Mouse (Mus musculus) kidney, embryonic 16.5 days (tissue): ENCODE measurements around the gene Zbtb25. TPM values are rescaled to one million over a fixed set of nuclear protein-coding genes. Genes with fewer than 3 reads are reported as not detected.
A peak's percentile ranks its signal among the peaks of the same experiment; 100 is the strongest.

Experiments
- ATAC-seq: fragments of 200-750 bp; cut with Nextera tagmentation; 2 replicates; pipeline ENCODE4 v1.8.0; 2017; ENCODE audit warnings: moderate TSS enrichment; ENCODE audit not compliant: low FRiP score, low TSS enrichment
- H3K27ac ChIP-seq: fragments of 300-500 bp; sonication (generic); 2 replicates; pipeline ENCODE4 v1.5.1; 2014; ENCODE audit warnings: low read length
- H3K27me3 ChIP-seq: fragments of 300-500 bp; sonication (generic); 2 replicates; pipeline ENCODE4 v1.6.1; 2014; ENCODE audit warnings: low read length, control low read depth, mixed read lengths; ENCODE audit not compliant: insufficient read depth
- H3K36me3 ChIP-seq: fragments of 300-500 bp; sonication (generic); 2 replicates; pipeline ENCODE4 v1.6.1; 2014; ENCODE audit warnings: low read length, control low read depth, mixed read lengths; ENCODE audit not compliant: insufficient read depth
- H3K4me1 ChIP-seq: fragments of 300-500 bp; sonication (generic); 2 replicates; pipeline ENCODE4 v1.6.1; 2014; ENCODE audit warnings: low read length, control low read depth, mixed read lengths; ENCODE audit not compliant: insufficient read depth
- H3K4me2 ChIP-seq: fragments of 300-500 bp; sonication (generic); replicated peaks from 2 replicates; pipeline ENCODE4 v1.6.1; 2014; ENCODE audit warnings: low read depth, low read length
- H3K4me3 ChIP-seq: fragments of 300-500 bp; sonication (generic); 2 replicates; pipeline ENCODE4 v1.5.1; 2014; ENCODE audit warnings: mild to moderate bottlenecking, low read length
- H3K9ac ChIP-seq: fragments of 300-500 bp; sonication (generic); replicated peaks from 2 replicates; pipeline ENCODE4 v1.6.1; 2014; ENCODE audit warnings: low read length
- H3K9me3 ChIP-seq: fragments of 300-500 bp; sonication (generic); 2 replicates; pipeline ENCODE4 v1.6.1; 2016; ENCODE audit warnings: low read length, control low read depth
- WGBS: fragments of 180-500 bp; shearing (Covaris S2); extraction: QIAGEN DNeasy Blood & Tissue Kit; methylation state at CpG from one replicate; pipeline ENCODE4 v1.1.7; 2014; 5-methylcytosine and 5-hydroxymethylcytosine counted together
- polyA plus RNA-seq: library from polyadenylated mRNA; unstranded; fragments of >200 nt; fragmentation: Nextera tagmentation; extraction: Ambion mirVana; gene quantifications from 2 replicates; pipeline ENCODE4 v1.2.1, GENCODE M21; 2015

The Zbtb25 gene
- polyA plus RNA-seq, 1 experiment from 2014 or later, result 14.0 TPM

- WGBS, result 46% methylated on average over 1 of the region's 1 CpGs
- Histone ChIP-seq H3K4me2 (no peak overlapping the region), H3K36me3 (0 out of 2 replicates have a peak, but pooled peaks cover 5% of the 10 kb centered on the region), H3K4me3 (no peak overlapping the region), H3K27ac (no peak overlapping the region), H3K4me1 (peaks cover 7% of the 10 kb centered on the region), H3K9ac (no peak overlapping the region), H3K9me3 (no peaks in the 10 kb centered on the region), H3K27me3 (no peaks in the 10 kb centered on the region)
- no peak for ATAC-seq
Observed at GRCm38 (mm10) chr12:76360868-76361267, 8.5 kb downstream of the Zbtb25 start.

GRCm38 (mm10) chr12:76349680-76350220 is 19.7 kb downstream of the Zbtb25 start:
- Histone ChIP-seq H3K36me3 (peaks cover 16% of the 10 kb centered on the region), H3K4me1 (no peaks in the 10 kb centered on the region), H3K27ac (no peak overlapping the region), H3K4me2 (no peak overlapping the region), H3K9me3 (no peaks in the 10 kb centered on the region), H3K4me3 (no peak overlapping the region), H3K9ac (no peak overlapping the region), H3K27me3 (no peaks in the 10 kb centered on the region)
- 42% methylated on average over 8 of the region's 8 CpGs for WGBS
- peak; percentile 59; the same call in 1 of the 2 replicates for ATAC-seq

- no peaks in the 10 kb centered on the region for H3K4me1 ChIP-seq
- peaks cover 8% of the 10 kb centered on the region for H3K36me3 ChIP-seq
- WGBS, result 72% methylated on average over 6 of the region's 6 CpGs
- H3K27me3 ChIP-seq, result no peaks in the 10 kb centered on the region
- no peak overlapping the region for H3K4me2 ChIP-seq
- peak; percentile 40; the same call in 1 of the 2 replicates for ATAC-seq
- no peak overlapping the region for H3K4me3 ChIP-seq
- no peaks in the 10 kb centered on the region for H3K9me3 ChIP-seq
- H3K27ac ChIP-seq, result no peak overlapping the region
- no peak overlapping the region for H3K9ac ChIP-seq
Observed at GRCm38 (mm10) chr12:76345759-76346455, 23.5 kb downstream of the Zbtb25 start.

GRCm38 (mm10) chr12:76341080-76341479 is 28.3 kb downstream of the Zbtb25 start:
- Histone ChIP-seq H3K27ac (no peak overlapping the region), H3K36me3 (no peaks in the 10 kb centered on the region), H3K4me3 (no peak overlapping the region), H3K9me3 (no peaks in the 10 kb centered on the region), H3K4me2 (no peak overlapping the region), H3K4me1 (no peaks in the 10 kb centered on the region), H3K9ac (no peak overlapping the region), H3K27me3 (no peaks in the 10 kb centered on the region)
- no peak for ATAC-seq
- 5% methylated on average over 4 of the region's 4 CpGs for WGBS

DNA sequence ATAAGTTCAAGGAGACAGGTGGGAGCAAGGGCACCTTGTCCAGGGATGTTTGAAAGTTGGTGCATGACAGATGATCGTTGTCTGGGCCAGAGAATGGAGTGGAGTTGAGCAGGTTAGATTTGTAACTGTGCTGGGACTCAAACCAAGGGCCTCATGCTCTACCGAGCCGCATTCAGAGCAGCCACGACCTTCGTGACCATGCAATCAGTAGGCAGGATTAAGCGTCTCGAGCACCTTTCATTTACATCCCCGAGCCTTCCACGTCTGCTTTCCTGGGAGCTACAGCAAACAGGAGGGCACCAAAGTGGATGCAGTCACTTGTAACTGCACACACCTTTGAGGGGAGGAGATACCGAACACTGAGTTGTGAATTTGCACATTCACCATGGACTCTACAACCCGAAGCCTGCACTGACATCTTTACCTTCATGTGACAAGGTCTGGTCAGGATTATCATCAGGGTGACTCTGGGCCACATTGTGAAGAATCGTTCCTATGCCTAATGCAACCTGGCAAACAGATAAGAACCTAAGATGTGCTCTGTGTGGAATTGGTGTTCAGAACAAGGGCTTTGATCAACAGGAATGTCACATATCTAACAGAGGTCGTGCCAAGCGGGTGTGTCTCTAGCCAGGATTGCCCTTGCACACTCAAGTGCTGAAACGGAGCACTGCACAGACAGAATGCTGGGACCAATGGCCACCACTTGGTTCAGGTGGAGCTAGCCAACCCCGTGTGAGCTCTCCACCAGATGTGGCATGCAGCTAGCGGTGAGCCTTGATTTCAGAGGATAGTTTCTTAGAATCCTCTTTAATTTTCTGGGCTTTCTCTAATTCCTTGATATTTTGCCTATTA is 33.1 kb downstream of the Zbtb25 start:
- 77% methylated on average over 17 of the region's 17 CpGs for WGBS
- H3K9ac ChIP-seq, result no peak overlapping the region
- no peaks in the 10 kb centered on the region for H3K27me3 ChIP-seq
- no peak for ATAC-seq
- H3K4me1 ChIP-seq, result no peaks in the 10 kb centered on the region
- H3K36me3 ChIP-seq, result no peaks in the 10 kb centered on the region
- no peak overlapping the region for H3K27ac ChIP-seq
- H3K4me2 ChIP-seq, result no peak overlapping the region
- no peaks in the 10 kb centered on the region for H3K9me3 ChIP-seq
- H3K4me3 ChIP-seq, result no peak overlapping the region

DNA sequence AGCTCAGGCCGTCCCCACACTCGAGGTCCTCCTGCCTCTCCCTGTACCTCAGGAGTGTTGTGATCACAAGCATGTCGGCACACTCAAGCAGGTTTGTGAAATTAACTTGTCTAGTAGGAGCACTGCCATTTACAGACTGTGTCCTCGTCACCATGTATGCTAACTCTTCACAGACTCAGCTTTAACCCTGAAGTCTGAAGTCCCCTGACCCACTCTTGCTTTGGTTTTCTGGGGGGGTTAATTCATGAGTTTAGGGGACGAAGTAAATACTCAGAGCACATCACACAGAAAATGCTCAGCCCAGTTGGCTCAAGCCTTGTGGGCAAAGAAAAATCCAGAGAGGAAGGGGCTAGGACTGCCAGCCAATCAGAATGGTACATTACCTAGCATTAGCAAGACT is 33.8 kb downstream of the Zbtb25 start:
- Histone ChIP-seq H3K36me3 (no peaks in the 10 kb centered on the region), H3K27ac (no peak overlapping the region), H3K4me3 (no peak overlapping the region), H3K4me2 (no peak overlapping the region), H3K27me3 (no peaks in the 10 kb centered on the region), H3K9me3 (no peaks in the 10 kb centered on the region), H3K9ac (no peak overlapping the region), H3K4me1 (no peaks in the 10 kb centered on the region)
- 76% methylated on average over 5 of the region's 5 CpGs for WGBS
- ATAC-seq, result no peak

DNA sequence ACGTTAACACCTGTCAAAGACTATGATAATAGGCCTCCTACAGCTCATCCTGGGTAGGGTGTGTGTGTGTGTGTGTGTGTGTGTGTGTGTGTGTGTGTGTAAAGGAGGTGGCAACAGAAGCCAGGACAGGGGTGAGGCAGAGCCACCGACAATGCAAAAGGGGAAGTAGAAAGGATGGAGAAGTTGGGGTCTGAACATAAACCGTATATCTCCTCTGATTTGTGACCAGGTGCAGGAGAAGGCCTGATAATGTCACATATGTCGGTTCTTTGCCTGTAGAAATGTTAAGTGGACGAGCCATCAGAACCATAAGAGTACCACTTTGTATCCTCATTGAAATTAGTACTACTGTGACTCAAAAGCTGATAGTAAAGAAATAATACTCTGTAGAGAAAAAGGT is 35.7 kb downstream of the Zbtb25 start:
- Histone ChIP-seq H3K27me3 (no peaks in the 10 kb centered on the region), H3K36me3 (no peaks in the 10 kb centered on the region), H3K9me3 (no peaks in the 10 kb centered on the region), H3K4me3 (no peak overlapping the region), H3K4me2 (no peak overlapping the region), H3K27ac (no peak overlapping the region), H3K4me1 (no peaks in the 10 kb centered on the region), H3K9ac (no peak overlapping the region)
- ATAC-seq, result no peak
- WGBS, result 89% methylated on average over 5 of the region's 5 CpGs

DNA sequence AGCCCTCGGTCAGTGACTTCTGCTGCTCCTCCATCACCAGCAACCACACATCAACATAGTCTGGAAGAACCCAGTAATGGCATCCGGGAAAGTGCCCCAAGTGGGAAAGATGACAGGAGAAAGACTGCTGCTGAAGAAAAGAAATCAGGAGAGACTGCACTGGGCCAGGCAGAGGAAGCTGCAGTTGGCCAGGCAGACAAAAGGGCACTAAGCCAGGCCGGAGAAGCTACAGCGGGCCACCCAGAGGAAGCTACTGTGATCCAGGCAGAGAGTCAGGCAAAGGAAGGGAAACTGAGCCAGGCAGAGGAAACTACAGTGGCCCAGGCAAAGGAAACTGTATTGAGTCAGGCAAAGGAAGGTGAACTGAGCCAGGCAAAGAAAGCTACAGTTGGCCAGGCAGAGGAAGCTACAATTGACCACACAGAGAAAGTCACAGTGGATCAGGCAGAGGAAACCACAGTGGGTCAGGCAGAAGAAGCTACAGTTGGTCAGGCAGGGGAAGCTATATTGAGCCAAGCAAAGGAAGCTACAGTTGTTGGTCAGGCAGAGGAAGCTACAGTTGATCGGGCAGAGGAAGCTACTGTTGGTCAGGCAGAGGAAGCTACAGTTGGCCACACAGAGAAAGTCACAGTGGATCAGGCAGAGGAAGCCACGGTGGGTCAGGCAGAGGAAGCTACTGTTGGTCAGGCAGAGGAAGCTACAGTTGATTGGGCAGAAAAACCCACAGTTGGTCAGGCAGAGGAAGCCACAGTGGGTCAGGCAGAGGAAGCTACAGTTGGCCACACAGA is 40.6 kb downstream of the Zbtb25 start:
- H3K4me3 ChIP-seq, result no peak overlapping the region
- ATAC-seq, result no peak
- H3K4me1 ChIP-seq, result peaks cover 7% of the 10 kb centered on the region; the same call in 1 of the 2 replicates
- H3K27me3 ChIP-seq, result no peaks in the 10 kb centered on the region
- no peak overlapping the region for H3K9ac ChIP-seq
- WGBS, result 81% methylated on average over 6 of the region's 6 CpGs
- no peaks in the 10 kb centered on the region for H3K36me3 ChIP-seq
- H3K9me3 ChIP-seq, result no peaks in the 10 kb centered on the region
- H3K4me2 ChIP-seq, result no peak overlapping the region
- H3K27ac ChIP-seq, result no peak overlapping the region

- H3K4me3 ChIP-seq, result no peak overlapping the region
- H3K27ac ChIP-seq, result no peak overlapping the region
- WGBS, result 88% methylated on average over 23 of the region's 23 CpGs
- no peaks in the 10 kb centered on the region for H3K27me3 ChIP-seq
- no peaks in the 10 kb centered on the region for H3K9me3 ChIP-seq
- no peaks in the 10 kb centered on the region for H3K36me3 ChIP-seq
- no peak overlapping the region for H3K9ac ChIP-seq
- peaks cover 7% of the 10 kb centered on the region; the same call in 1 of the 2 replicates for H3K4me1 ChIP-seq
- H3K4me2 ChIP-seq, result no peak overlapping the region
- ATAC-seq, result no peak
Observed at GRCm38 (mm10) chr12:76326437-76327220, 42.8 kb downstream of the Zbtb25 start.
